Mouse (Mus musculus): Measurements from ENCODE around the gene Zfp36l3.

DNA sequence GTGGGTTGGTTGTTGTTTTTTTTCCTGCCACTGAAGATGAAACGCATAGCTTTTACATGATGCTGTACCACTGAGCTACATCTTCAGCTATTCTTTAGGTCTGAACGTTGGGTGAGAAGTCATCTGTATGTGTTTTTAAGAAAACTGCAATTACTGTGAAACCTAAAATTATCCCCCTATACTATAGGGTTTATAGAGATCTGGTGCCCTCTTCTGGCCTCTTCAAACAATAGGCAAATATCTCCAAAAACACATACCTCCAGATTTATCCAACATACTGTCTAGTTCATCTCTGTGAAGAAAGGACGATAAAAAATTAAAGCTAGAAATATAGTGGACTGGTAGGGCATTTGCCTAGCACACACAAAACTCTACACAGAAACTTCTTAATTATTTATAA is 22.9 kb upstream of the Zfp36l3 start:
- no peak for TF ChIP-seq POLR2A (IDR thresholded peaks at IDR 0.05; ENCODE audit: low read depth, low read length)
- no peak for TF ChIP-seq CTCF (IDR thresholded peaks at IDR 0.05; ENCODE audit: extremely low read depth, insufficient read depth, insufficient read length, insufficient replicate concordance)
